13 mouse cellular contexts compared by ENCODE assay signal in genomic region chr7:137267441-137267840, GRCm38 (mm10). TPM values are rescaled to one million over a fixed set of nuclear protein-coding genes. Genes with fewer than 3 reads are reported as not detected.
A peak's percentile ranks its signal among the peaks of the same experiment; 100 is the strongest.
DNase-seq lines count a peak whose midpoint lies in the region; ATAC-seq and TF ChIP-seq lines count a peak whose summit lies in the region.
"Had no signal": no experiment of that assay in that cellular context is flagged by ENCODE, and none has a peak within 500 bp of the region (broad histone marks: within the 10 kb centered on the region; RNA-seq: fewer than 3 reads in every experiment).

No protein-coding gene starts in this region.

- 0 out of 2 replicates have a peak overlapping the region, but pooled peaks have one; percentile 51 for H3K4me2 ChIP-seq in hindbrain, postnatal 0 days (ENCODE audit: low read depth, low read length)

- TF ChIP-seq CTCF in hindbrain, postnatal 0 days (IDR thresholded peaks at IDR 0.05; ENCODE audit: low read depth): no peak

- peaks cover 33% of the 10 kb centered on the region for H3K4me1 ChIP-seq in hindbrain, postnatal 0 days (ENCODE audit: insufficient read depth, low read length)

- no peaks in the 10 kb centered on the region for H3K27me3 ChIP-seq in hindbrain, postnatal 0 days (ENCODE audit: insufficient read depth, low read length)

- H3K4me3 ChIP-seq in hindbrain, postnatal 0 days (ENCODE audit: low read length): no peak overlapping the region

- peak; percentile 59 to 80 for DNase-seq in cerebellum, postnatal 10 days
- no peak for DNase-seq in cerebellum, adult 8-10 months
- peak; percentile 13 to 49 for DNase-seq in lung, postnatal 4 days
- no peak for DNase-seq in lung, postnatal 25 days (ENCODE audit: low spot score)
- DNase-seq in hindbrain, postnatal 0 days (ENCODE audit: low spot score): peak; percentile 70
- peak; percentile 35 for DNase-seq in skeletal muscle tissue, adult 2 months (ENCODE audit: low read depth, low spot score)
- DNase-seq in adrenal gland, adult 8-10 months: no peak
- DNase-seq in right cerebral cortex, adult 18-20 months: no peak
- DNase-seq: kidney, postnatal 14 days; spleen, adult 18-20 months had no signal

- no peaks in the 10 kb centered on the region for H3K36me3 ChIP-seq in hindbrain, postnatal 0 days (ENCODE audit: insufficient read depth, low read length)

- H3K27ac ChIP-seq in hindbrain, postnatal 0 days: peak overlapping the region; percentile 33; the same call in 1 of the 2 replicates
- H3K27ac ChIP-seq: liver, embryonic 14.5 days had no signal

- WGBS in hindbrain, postnatal 0 days: 26% methylated on average over 9 of the region's 9 CpGs

- peak; percentile 73 for ATAC-seq in hindbrain, postnatal 0 days

- no peak overlapping the region; the same call in 1 of the 2 replicates for H3K9ac ChIP-seq in hindbrain, postnatal 0 days (replicated peaks; ENCODE audit: low read length)
- H3K9ac ChIP-seq: liver, embryonic 14.5 days had no signal

- no peaks in the 10 kb centered on the region for H3K9me3 ChIP-seq in hindbrain, postnatal 0 days (ENCODE audit: low read length)

RNA-seq across cellular contexts. Expression of gene Ebf3, which starts 46.8 kb away (rescaled TPM):
- total RNA-seq in hindbrain, postnatal 0 days (2014; rRNA removed): 123 and 142 TPM in 2 replicates
- 11.5 and 13.0 TPM in 2 replicates for polyA plus RNA-seq in hindbrain, postnatal 0 days (2015; fragmentation: Nextera tagmentation; extraction: Ambion mirVana)
- total RNA-seq in adrenal gland, adult 8-10 months (2022): 1 to 10 TPM; 1.2 to 4.9 (median 2.8) TPM
- total RNA-seq: common myeloid progenitor, adult 5-6 weeks; MEL had no signal

Comparison
In these comparisons a context has a peak if more than half of its experiments do, and no peak if none do; other contexts are left out.
1. DNase-seq: peak in cerebellum, postnatal 10 days (2 of 2), lung, postnatal 4 days (2 of 2), hindbrain, postnatal 0 days (single experiment) and skeletal muscle tissue, adult 2 months (single experiment); none in cerebellum, adult 8-10 months (single experiment), lung, postnatal 25 days (single experiment), adrenal gland, adult 8-10 months (single experiment) and right cerebral cortex, adult 18-20 months (single experiment).
2. RNA of gene Ebf3, which starts 46.8 kb away (total RNA-seq): 123 to 142 TPM in hindbrain, postnatal 0 days; 1.2 to 4.9 TPM in adrenal gland, adult 8-10 months; every median in the first group is over 10 times any median in the second.